Mouse (Mus musculus): ENCODE results near the gene Gm3045. TPM values are rescaled to one million over a fixed set of nuclear protein-coding genes. Genes with fewer than 3 reads are reported as not detected.

Gene Gm3045
- polyA plus RNA-seq, 1 experiment from 2014 or later, result not detected

GRCm38 (mm10) chr13:56472661-56473060, 46.3 kb downstream of the Gm3045 start:
- no peak overlapping the region for H3K27ac ChIP-seq
- 92% methylated on average over 9 of the region's 9 CpGs for WGBS
- H3K4me3 ChIP-seq (replicated peaks), result no peak overlapping the region
- H3K9me3 ChIP-seq, result no peaks in the 10 kb centered on the region
- no peak for ATAC-seq
- H3K36me3 ChIP-seq, result no peaks in the 10 kb centered on the region
- no peak overlapping the region for H3K9ac ChIP-seq
- H3K4me1 ChIP-seq (replicated peaks), result no peaks in the 10 kb centered on the region; the same call in 1 of the 2 replicates
- no peaks in the 10 kb centered on the region for H3K27me3 ChIP-seq (replicated peaks)
- H3K4me2 ChIP-seq (replicated peaks), result no peak overlapping the region

GRCm38 (mm10) chr13:56475363-56475762, 49.0 kb downstream of the Gm3045 start:
- Histone ChIP-seq H3K36me3 (no peaks in the 10 kb centered on the region), H3K4me2 (replicated peaks) (no peak overlapping the region), H3K9me3 (no peaks in the 10 kb centered on the region), H3K27me3 (replicated peaks) (no peaks in the 10 kb centered on the region), H3K27ac (no peak overlapping the region), H3K4me1 (replicated peaks) (no peaks in the 10 kb centered on the region; the same call in 1 of the 2 replicates), H3K4me3 (replicated peaks) (no peak overlapping the region), H3K9ac (no peak overlapping the region)
- peak; percentile 61 for ATAC-seq
- WGBS, result 31% methylated on average over 4 of the region's 4 CpGs

- Histone ChIP-seq H3K9me3 (no peaks in the 10 kb centered on the region), H3K9ac (no peak overlapping the region), H3K27me3 (replicated peaks) (no peaks in the 10 kb centered on the region), H3K36me3 (no peaks in the 10 kb centered on the region), H3K27ac (no peak overlapping the region), H3K4me3 (replicated peaks) (no peak overlapping the region), H3K4me1 (replicated peaks) (no peaks in the 10 kb centered on the region; the same call in 1 of the 2 replicates), H3K4me2 (replicated peaks) (no peak overlapping the region)
- WGBS, result 69% methylated on average over 5 of the region's 5 CpGs
- ATAC-seq, result no peak
Measured at GRCm38 (mm10) chr13:56476790-56477189, 50.4 kb downstream of the Gm3045 start.

GRCm38 (mm10) chr13:56477271-56477670, 50.9 kb downstream of the Gm3045 start:
- Histone ChIP-seq H3K4me1 (replicated peaks) (no peaks in the 10 kb centered on the region), H3K9me3 (no peaks in the 10 kb centered on the region), H3K4me2 (replicated peaks) (no peak overlapping the region), H3K9ac (no peak overlapping the region), H3K36me3 (no peaks in the 10 kb centered on the region), H3K27ac (no peak overlapping the region), H3K27me3 (replicated peaks) (no peaks in the 10 kb centered on the region), H3K4me3 (replicated peaks) (no peak overlapping the region)
- no peak for ATAC-seq
- 39% methylated on average over 6 of the region's 6 CpGs for WGBS

GRCm38 (mm10) chr13:56478027-56478426, 51.6 kb downstream of the Gm3045 start:
- no peaks in the 10 kb centered on the region for H3K27me3 ChIP-seq (replicated peaks)
- 88% methylated on average over 6 of the region's 6 CpGs for WGBS
- no peaks in the 10 kb centered on the region for H3K36me3 ChIP-seq
- no peaks in the 10 kb centered on the region for H3K4me1 ChIP-seq (replicated peaks)
- ATAC-seq, result no peak
- H3K4me2 ChIP-seq (replicated peaks), result no peak overlapping the region
- no peak overlapping the region for H3K9ac ChIP-seq
- no peak overlapping the region for H3K27ac ChIP-seq
- H3K9me3 ChIP-seq, result no peaks in the 10 kb centered on the region
- no peak overlapping the region for H3K4me3 ChIP-seq (replicated peaks)

- no peak within 1 kb of the TSS for H3K4me2 ChIP-seq (replicated peaks)
- no peak within 1 kb of the TSS for H3K27ac ChIP-seq
- 78% methylated on average over 3 of the region's 3 CpGs for WGBS
- no peaks in the 10 kb centered on the region for H3K36me3 ChIP-seq
- no peaks in the 10 kb centered on the region for H3K4me1 ChIP-seq (replicated peaks)
- H3K4me3 ChIP-seq (replicated peaks), result no peak within 1 kb of the TSS
- no peaks in the 10 kb centered on the region for H3K27me3 ChIP-seq (replicated peaks)
- no peaks in the 10 kb centered on the region for H3K9me3 ChIP-seq
- no peak for ATAC-seq
- H3K9ac ChIP-seq, result no peak within 1 kb of the TSS
Measured at GRCm38 (mm10) chr13:56482146-56482545, 55.8 kb downstream of the Gm3045 start, which contains the start of gene Il9. Gene Il9 (minus strand): TSS chr13:56482246.

Other genes with a start within 250 kb of the Gm3045 start
- 4.1 and 4.5 TPM in 2 replicates for gene Tifab, start 247.7 kb upstream of the Gm3045 start, polyA plus RNA-seq (2015; fragmentation: Nextera tagmentation; extraction: Ambion mirVana)
- not detected in 2 replicates for gene Neurog1, start 174.4 kb upstream of the Gm3045 start, polyA plus RNA-seq (2015; fragmentation: Nextera tagmentation; extraction: Ambion mirVana)
- gene Cxcl14, start 130.0 kb upstream of the Gm3045 start, polyA plus RNA-seq (2015; fragmentation: Nextera tagmentation; extraction: Ambion mirVana), result 7.9 and 9.9 TPM in 2 replicates
- 0.10 and 0.13 TPM in 2 replicates for gene Slc25a48, start 11.8 kb downstream of the Gm3045 start, polyA plus RNA-seq (2015; fragmentation: Nextera tagmentation; extraction: Ambion mirVana)
- not detected in 2 replicates for gene Il9, start 55.7 kb downstream of the Gm3045 start, polyA plus RNA-seq (2015; fragmentation: Nextera tagmentation; extraction: Ambion mirVana)
- gene Fbxl21, start 95.9 kb downstream of the Gm3045 start, polyA plus RNA-seq (2015; fragmentation: Nextera tagmentation; extraction: Ambion mirVana), result 1.2 and 2.1 TPM in 2 replicates
- gene Lect2, start 121.9 kb downstream of the Gm3045 start, polyA plus RNA-seq (2015; fragmentation: Nextera tagmentation; extraction: Ambion mirVana), result 12.4 and 13.2 TPM in 2 replicates
- gene Tgfbi, start 182.9 kb downstream of the Gm3045 start, polyA plus RNA-seq (2015; fragmentation: Nextera tagmentation; extraction: Ambion mirVana), result 120 and 123 TPM in 2 replicates